Mouse (Mus musculus) urinary bladder, postnatal 10 days (tissue): ENCODE measurements at regions not wholly inside any gene's neighbourhood (a gene's known extent, or its start where the extent isn't known, plus 50 kb on each side); places are given as distances from the start of the nearest gene placed in this dataset.

Experiments used
- DNase-seq: peaks from one replicate; pipeline ENCODE4 v3.0.0; 2022; ENCODE audit warnings: low spot score

DNA sequence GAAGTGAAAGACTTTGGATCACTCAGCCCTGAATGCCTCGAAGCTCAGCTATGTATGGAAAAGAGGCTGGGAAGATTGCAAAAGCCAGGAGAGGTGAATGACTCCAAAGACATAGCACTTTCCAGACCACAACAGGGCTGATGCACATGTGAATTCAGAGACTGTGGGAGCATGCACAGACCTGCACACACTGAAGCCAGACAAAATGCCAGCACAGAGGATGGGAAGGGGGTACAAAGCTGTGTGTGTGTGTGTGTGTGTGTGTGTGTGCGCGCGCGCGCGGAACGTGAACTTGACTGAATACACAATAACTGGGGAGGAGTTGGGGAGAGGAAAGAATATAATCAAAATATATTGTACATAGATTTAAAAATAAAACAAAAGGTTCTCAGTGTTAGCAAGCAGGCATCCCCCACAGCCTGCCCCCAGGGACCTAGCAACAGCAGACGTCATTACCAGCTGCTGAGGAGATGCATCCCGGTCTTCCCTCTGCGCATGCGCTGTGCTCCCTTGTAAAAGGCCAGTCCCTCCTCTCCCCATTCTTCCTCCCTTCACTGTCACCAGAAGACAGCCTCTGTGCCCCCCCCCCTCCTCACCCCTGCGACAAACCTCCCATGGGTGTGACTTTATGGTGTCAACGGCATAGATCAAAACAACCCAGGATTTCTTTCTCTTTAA, 89.5 kb upstream of the Mrps22 start:
- DNase-seq: no peak

DNA sequence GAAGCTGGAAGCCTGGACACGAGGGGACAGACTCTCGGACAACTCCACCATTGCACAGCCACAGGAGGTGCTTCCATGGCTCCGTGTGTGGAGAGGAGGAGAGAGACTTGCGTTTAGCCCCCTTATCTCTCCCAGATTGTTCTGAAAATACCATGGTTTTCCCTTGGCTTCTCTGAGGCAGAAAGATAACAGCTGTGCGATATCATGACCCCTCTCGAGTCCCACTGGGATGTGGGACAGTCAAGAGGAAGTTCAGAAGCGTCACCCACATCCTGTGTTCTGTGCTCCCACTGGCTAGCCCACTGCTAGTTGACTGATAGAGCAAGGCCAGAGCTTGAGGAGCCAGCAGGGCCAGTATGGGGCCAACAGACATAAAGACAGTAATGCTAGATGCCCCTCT, 84.1 kb upstream of the Mrps22 start:
- no peak for DNase-seq

DNA sequence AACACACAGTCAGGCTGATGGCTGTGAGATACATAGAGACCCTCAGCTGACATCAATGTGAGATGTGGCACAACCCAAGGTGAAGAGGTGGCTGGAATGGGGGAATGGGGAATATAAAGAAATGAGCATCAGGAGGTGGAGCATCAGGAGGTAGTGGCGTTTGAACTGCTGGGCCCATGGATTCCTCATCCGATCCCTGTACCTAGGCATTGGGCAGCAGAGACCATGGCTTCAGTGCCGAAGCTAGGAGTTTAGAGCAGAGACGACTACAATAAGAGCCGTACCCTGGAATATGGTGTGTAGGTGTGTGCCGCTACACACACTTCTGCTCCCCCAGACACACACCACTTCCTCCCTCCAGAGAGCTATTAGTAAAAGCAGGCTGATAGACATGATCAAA, 82.9 kb upstream of the Mrps22 start:
- no peak for DNase-seq

DNA sequence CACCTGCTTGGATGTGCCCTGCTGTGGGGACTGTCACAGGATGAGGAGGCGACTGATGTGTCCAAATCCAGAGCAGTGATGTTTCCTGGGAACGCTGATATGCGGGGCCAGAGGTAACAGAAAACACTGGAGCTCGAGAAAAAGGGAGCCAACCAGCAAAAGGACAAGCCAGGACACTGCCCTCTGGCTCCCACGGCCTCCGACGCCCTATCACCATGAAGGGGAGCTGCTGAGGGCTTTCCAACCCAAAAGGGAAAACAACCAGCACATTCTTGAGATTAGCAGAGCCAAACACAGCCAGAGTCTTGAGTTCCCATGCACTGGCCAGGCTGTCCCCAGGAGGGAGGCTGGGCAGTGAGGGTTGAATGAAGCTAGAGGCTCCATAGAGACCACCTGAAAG, 74.2 kb upstream of the Mrps22 start:
- DNase-seq: no peak

DNA sequence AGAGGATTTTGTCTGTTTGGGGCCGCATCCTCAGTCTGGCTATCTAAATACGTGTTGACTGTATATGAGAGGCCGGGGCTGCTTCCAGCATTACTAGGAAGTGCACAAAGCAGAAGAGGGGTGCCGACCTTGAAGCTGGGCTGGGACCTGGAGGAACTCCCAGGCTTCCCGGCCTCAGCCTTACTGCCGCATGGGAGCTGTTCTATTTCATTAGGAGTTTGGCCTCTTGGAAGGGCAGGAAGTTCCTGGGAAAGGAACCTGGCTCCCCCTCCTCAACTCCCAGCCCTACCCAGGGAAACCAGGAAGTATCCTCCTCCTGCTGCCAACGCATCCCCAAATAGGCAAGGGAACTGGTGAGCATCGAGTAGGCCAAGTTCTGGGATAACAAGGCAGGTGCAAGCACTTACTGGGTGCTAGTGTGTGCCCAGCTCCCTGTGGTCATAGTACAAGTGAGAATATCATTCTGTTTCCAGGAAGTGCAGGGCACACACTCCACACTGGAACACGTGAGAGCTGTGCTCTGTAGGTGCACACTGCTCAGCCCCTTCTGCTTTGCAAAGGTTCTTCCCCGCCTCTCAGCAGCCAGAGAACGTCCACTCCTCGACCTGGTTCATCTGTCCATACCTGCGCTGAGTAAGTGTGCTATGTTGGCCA, 72.1 kb upstream of the Mrps22 start:
- DNase-seq: no peak

DNA sequence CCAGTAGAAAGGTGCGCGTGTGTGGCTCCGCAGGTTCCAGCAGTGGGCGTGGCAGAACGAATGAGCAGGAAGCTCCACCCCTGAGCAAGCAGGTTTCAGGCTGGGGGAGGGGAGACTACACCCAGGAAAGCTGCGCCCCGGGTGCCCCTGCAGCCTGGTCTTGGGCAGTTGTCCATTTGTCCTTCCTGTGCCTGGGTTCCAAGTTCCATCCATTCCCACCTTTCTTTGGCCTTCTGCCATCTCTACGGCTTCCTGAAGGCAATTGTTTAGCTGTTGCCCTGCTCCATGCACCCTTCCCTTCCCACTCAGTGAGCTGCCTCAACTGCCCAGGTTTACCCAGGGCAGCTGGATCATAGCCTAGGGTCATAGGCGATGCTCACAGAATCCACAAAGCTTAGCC, 70.9 kb upstream of the Mrps22 start:
- DNase-seq: no peak

DNA sequence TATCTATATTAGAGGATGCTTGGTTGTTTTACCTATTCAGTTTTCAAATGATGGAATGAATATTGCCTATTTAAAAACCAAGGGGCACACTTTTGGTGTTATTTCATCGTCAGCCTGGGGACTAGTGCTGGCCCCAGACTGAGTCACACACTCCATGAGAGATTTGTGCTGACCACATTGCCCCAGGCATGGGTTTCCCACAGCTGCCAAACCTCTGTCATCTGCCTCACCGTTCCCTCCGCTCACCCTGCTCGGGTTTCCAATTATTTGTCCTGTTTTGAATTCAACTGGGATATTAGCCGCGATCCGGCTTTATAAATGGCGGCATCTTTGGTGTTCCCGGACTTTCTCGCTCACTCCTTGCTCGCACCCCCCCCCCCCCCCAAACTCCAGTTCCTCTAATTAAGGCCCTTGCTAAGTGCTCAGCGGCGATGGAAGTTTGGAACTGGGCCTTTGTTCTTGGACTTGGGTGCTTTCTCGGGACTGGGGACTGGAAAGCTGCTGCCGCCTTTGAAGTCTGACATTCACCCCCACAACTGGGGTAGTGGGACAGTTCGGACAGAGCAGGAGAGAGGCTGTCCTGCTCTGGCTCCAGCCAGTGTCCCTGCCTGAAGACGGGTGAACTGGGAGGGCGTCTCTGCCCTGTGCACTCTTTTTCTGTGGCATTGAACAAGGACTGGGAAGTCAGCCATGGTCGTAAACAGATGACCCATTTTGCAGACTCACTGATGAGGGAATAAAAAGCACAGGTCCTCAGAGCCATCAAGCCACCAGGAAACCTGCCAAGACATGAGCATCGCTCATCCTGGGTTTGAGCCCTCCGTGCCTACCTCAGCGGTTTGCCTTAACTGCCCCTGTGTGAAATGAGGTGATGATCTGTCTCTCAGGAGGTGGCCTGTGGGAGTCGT, 67.2 kb upstream of the Mrps22 start:
- peak; percentile 5 for DNase-seq

DNA sequence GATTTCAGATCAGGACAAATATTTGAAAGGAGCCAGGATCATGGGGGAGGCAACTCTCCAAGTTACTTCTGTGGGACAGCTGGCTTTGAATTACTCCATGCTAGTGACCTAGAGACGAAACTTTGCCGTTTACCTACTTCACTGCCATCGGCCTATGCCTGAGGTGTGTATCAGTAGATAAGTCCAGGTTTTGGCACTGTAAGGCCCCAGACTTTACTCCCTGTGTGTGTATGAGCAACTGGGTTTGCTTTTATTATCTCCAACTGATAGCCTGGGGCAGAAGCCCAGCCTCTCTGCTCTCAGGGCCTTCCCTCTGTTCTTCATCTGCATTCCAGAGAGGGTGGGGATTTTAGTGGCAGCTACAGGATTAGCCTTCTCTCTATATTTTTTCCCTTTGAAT, 65.6 kb upstream of the Mrps22 start:
- no peak for DNase-seq

DNA sequence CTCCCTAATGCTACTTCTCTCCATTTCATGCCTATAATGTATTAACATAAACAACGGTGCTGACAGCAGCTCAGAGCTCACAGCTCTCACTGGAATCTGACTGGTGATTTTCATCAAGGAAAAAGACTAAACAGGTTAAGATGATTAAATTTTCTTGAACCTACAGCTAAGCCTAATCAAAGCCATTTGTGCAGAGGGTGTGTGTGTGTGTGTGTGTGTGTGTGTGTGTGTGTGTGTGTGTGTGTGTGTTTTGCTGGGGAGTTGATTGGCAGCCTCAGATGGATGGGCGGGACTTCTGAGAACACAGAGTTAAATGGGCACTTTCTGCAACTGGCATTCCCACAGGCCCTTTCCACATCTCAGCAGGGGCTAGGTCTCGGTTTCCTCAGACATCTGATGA, 61.6 kb upstream of the Mrps22 start:
- no peak for DNase-seq

DNA sequence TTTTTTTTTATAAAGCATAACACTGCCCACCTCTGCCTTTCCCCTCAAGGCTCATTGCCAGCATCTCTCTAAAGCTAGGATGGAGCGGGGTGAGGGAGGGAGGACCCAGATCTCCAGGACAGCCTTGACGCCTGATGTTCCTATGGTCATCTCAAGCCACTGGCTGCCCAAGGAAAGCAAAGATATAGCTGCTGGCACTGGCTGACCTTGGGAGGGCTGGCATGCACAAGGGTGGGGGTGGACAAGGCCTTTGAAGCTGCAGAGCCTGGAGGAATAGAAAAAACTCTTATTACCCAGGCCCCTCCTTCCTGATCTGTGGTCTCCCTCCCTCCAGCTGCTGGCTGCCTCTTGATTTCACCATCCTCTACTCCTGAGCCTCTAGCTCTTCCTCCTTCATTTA, 50.2 kb upstream of the Mrps22 start:
- DNase-seq: no peak
